14 mouse cellular contexts compared by ENCODE assay signal in the genomic region with DNA sequence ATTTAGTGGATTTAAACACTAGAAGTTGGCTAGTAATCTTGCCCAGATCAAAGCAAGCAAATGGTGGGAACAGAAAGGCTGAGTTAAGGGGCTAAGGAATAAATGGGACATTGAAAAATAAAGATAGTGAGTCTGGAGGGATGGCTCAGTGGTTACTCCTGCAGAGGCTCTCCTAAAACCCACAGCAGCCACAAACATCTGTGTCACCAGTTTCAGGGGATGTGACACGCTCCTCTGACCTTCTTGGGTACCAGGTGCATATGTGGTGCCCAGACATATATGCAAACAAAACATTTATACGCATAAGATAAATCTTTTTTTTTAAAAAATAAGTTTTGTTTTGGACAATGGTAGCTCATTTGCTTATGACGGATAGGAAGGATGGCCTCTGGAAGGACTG. TPM values are rescaled to one million over a fixed set of nuclear protein-coding genes. Genes with fewer than 3 reads are reported as not detected.
DNase-seq lines count a peak whose midpoint lies in the region; ATAC-seq lines count a peak whose summit lies in the region.
"Had no signal": no experiment of that assay in that cellular context is flagged by ENCODE, and none has a peak within 500 bp of the region (broad histone marks: within the 10 kb centered on the region; RNA-seq: fewer than 3 reads in every experiment).

No protein-coding gene starts in this region.

- peak; percentile 54 for DNase-seq in CD4-positive, CD25-positive, alpha-beta regulatory T cell, adult 2 months (ENCODE audit: low read depth, low spot score)
- no peak for DNase-seq in hindbrain, embryonic 10.5 days (ENCODE audit: low spot score)
- DNase-seq in thymus, postnatal 25 days, result peak; percentile 51
- no peak for DNase-seq in cerebellum, postnatal 10 days
- no peak for DNase-seq in left cerebral cortex, postnatal 10 days (ENCODE audit: extremely low spot score in 1 of 2, low spot score in 2 of 2)
- DNase-seq: cerebellum, adult 11 months; cerebellum, postnatal 36 days had no signal

- no peaks in the 10 kb centered on the region for H3K36me3 ChIP-seq in hindbrain, embryonic 16.5 days (ENCODE audit: control insufficient read depth, insufficient read depth, low read length)
- no peaks in the 10 kb centered on the region for H3K36me3 ChIP-seq in hindbrain, embryonic 10.5 days
- no peaks in the 10 kb centered on the region for H3K36me3 ChIP-seq in liver, embryonic 16.5 days (ENCODE audit: control insufficient read depth, insufficient read depth)

- no peak overlapping the region for H3K4me3 ChIP-seq in hindbrain, embryonic 16.5 days (ENCODE audit: low read length)
- no peak overlapping the region for H3K4me3 ChIP-seq in hindbrain, embryonic 10.5 days
- H3K4me3 ChIP-seq in liver, embryonic 16.5 days (ENCODE audit: low read depth, low read length), result no peak overlapping the region
- H3K4me3 ChIP-seq: layer of hippocampus, adult 2 months; myocyte had no signal

- no peak overlapping the region for H3K27ac ChIP-seq in hindbrain, embryonic 16.5 days (ENCODE audit: low read depth, low read length)
- no peak overlapping the region for H3K27ac ChIP-seq in hindbrain, embryonic 10.5 days
- peak overlapping the region; percentile 37; the same call in 1 of the 2 replicates for H3K27ac ChIP-seq in liver, embryonic 16.5 days (ENCODE audit: low read length)
- H3K27ac ChIP-seq: layer of hippocampus, adult 2 months had no signal

- H3K9ac ChIP-seq in hindbrain, embryonic 16.5 days (ENCODE audit: low read depth, low read length), result no peak overlapping the region
- H3K9ac ChIP-seq in liver, embryonic 16.5 days (ENCODE audit: low read depth, low read length), result peak overlapping the region; percentile 29; the same call in 1 of the 2 replicates

- no peak for ATAC-seq in CD4-positive, CD25-positive, alpha-beta regulatory T cell, adult 4 months
- ATAC-seq in hindbrain, embryonic 16.5 days, result no peak
- no peak for ATAC-seq in liver, embryonic 16.5 days (ENCODE audit: low read depth)
- ATAC-seq: intestine, embryonic 16.5 days had no signal

- 86% methylated on average over 3 of the region's 3 CpGs for WGBS in hindbrain, embryonic 16.5 days
- 91% methylated on average over 3 of the region's 3 CpGs for WGBS in hindbrain, embryonic 10.5 days
- 82% methylated on average over 3 of the region's 3 CpGs for WGBS in liver, embryonic 16.5 days (ENCODE audit: insufficient replicate concordance)

- peaks cover 10% of the 10 kb centered on the region for H3K4me1 ChIP-seq in hindbrain, embryonic 16.5 days (ENCODE audit: control insufficient read depth, insufficient read depth, low read depth, low read length)
- peaks cover 12% of the 10 kb centered on the region for H3K4me1 ChIP-seq in hindbrain, embryonic 10.5 days (replicated peaks)
- H3K4me1 ChIP-seq in liver, embryonic 16.5 days (ENCODE audit: control insufficient read depth, low read depth, low read length), result peaks cover 41% of the 10 kb centered on the region

- H3K4me2 ChIP-seq in hindbrain, embryonic 16.5 days (ENCODE audit: low read length), result 0 out of 2 replicates have a peak overlapping the region, but pooled peaks have one; percentile 10
- H3K4me2 ChIP-seq in liver, embryonic 16.5 days (ENCODE audit: low read depth, low read length), result no peak overlapping the region
- H3K4me2 ChIP-seq: midbrain, embryonic 11.5 days had no signal

- no peaks in the 10 kb centered on the region for H3K9me3 ChIP-seq in hindbrain, embryonic 16.5 days (ENCODE audit: control insufficient read depth, low read length)
- no peaks in the 10 kb centered on the region; the same call in 1 of the 2 replicates for H3K9me3 ChIP-seq in hindbrain, embryonic 10.5 days
- no peaks in the 10 kb centered on the region for H3K9me3 ChIP-seq in liver, embryonic 16.5 days (replicated peaks; ENCODE audit: control insufficient read depth, low read length)

- intact Hi-C loops in left cerebral cortex, postnatal 10 days (cut with DNase I), result no loop called here

- H3K27me3 ChIP-seq in hindbrain, embryonic 16.5 days (replicated peaks; ENCODE audit: control insufficient read depth, insufficient read depth, low read length), result no peaks in the 10 kb centered on the region
- H3K27me3 ChIP-seq in hindbrain, embryonic 10.5 days (ENCODE audit: insufficient read depth, poor library complexity, severe bottlenecking), result no peaks in the 10 kb centered on the region
- no peaks in the 10 kb centered on the region for H3K27me3 ChIP-seq in liver, embryonic 16.5 days (ENCODE audit: control insufficient read depth, insufficient read depth, low read depth, low read length)

RNA-seq across cellular contexts. Expression of a gene that starts 25.6 kb away (rescaled TPM):
- 100 to 1,000 TPM in 1 of 2 experiments, 10 to 100 TPM in 1; 86.0 to 120 TPM for polyA plus RNA-seq in CD4-positive, CD25-positive, alpha-beta regulatory T cell, adult 4 months (2017; shearing (Covaris generic))
- 42.7 and 49.2 TPM in 2 replicates for polyA plus RNA-seq in hindbrain, embryonic 16.5 days (2015; fragmentation: Nextera tagmentation; extraction: Ambion mirVana)
- 49.8 and 50.5 TPM in 2 replicates for polyA plus RNA-seq in hindbrain, embryonic 10.5 days (2016; fragmentation: Nextera tagmentation; extraction: Ambion mirVana)
- 21.3 and 25.0 TPM in 2 replicates for polyA plus RNA-seq in liver, embryonic 16.5 days (2015; fragmentation: Nextera tagmentation; extraction: Ambion mirVana)
- total RNA-seq in left cerebral cortex, postnatal 10 days (2021), result 10 to 100 TPM; 68.8 to 75.0 TPM

RNA-seq across cellular contexts. Expression of a gene that starts 53.4 kb away (rescaled TPM):
- 100 to 1,000 TPM; 131 to 143 TPM for polyA plus RNA-seq in CD4-positive, CD25-positive, alpha-beta regulatory T cell, adult 4 months (2017; shearing (Covaris generic))
- 14.8 and 16.7 TPM in 2 replicates for polyA plus RNA-seq in hindbrain, embryonic 16.5 days (2015; fragmentation: Nextera tagmentation; extraction: Ambion mirVana)
- polyA plus RNA-seq in hindbrain, embryonic 10.5 days (2016; fragmentation: Nextera tagmentation; extraction: Ambion mirVana), result 7.1 and 8.6 TPM in 2 replicates
- polyA plus RNA-seq in liver, embryonic 16.5 days (2015; fragmentation: Nextera tagmentation; extraction: Ambion mirVana), result 32.3 and 33.6 TPM in 2 replicates
- total RNA-seq in left cerebral cortex, postnatal 10 days (2021), result 1 to 10 TPM; 7.9 to 8.9 TPM

Comparison
In these comparisons a context has a peak if more than half of its experiments do, and no peak if none do; other contexts are left out.
1. DNase-seq: peak in CD4-positive, CD25-positive, alpha-beta regulatory T cell, adult 2 months (single experiment) and thymus, postnatal 25 days (single experiment); none in hindbrain, embryonic 10.5 days (single experiment), cerebellum, postnatal 10 days (0 of 2) and left cerebral cortex, postnatal 10 days (0 of 2).